Mouse (Mus musculus) heart, embryonic 10.5 days (tissue): ENCODE measurements around the gene Mccc1. TPM values are rescaled to one million over a fixed set of nuclear protein-coding genes. Genes with fewer than 3 reads are reported as not detected.

Experiments
- DNase-seq: peaks from one replicate; pipeline ENCODE4 v3.0.0-alpha.2; 2017; ENCODE audit warnings: low spot score
- H3K27ac ChIP-seq: fragments of 300-500 bp; sonication (generic); 2 replicates; pipeline ENCODE4 v1.5.1; 2016; ENCODE audit warnings: mild to moderate bottlenecking
- H3K27me3 ChIP-seq: fragments of 300-500 bp; sonication (generic); 2 replicates; pipeline ENCODE4 v1.6.1; 2016; ENCODE audit warnings: mild to moderate bottlenecking; ENCODE audit not compliant: poor library complexity, insufficient read depth, severe bottlenecking
- H3K36me3 ChIP-seq: fragments of 300-500 bp; sonication (generic); 2 replicates; pipeline ENCODE4 v1.6.1; 2016; ENCODE audit warnings: mild to moderate bottlenecking, moderate library complexity
- H3K4me1 ChIP-seq: fragments of 300-500 bp; sonication (generic); 2 replicates; pipeline ENCODE4 v1.6.1; 2016; ENCODE audit warnings: mild to moderate bottlenecking
- H3K4me3 ChIP-seq: fragments of 300-500 bp; sonication (generic); 2 replicates; pipeline ENCODE4 v1.5.1; 2016; ENCODE audit warnings: mild to moderate bottlenecking, moderate library complexity
- H3K9me3 ChIP-seq: fragments of 300-500 bp; sonication (generic); 2 replicates; pipeline ENCODE4 v1.6.1; 2016; ENCODE audit warnings: mild to moderate bottlenecking, moderate library complexity
- WGBS: fragments of 180-500 bp; shearing (Covaris S2); methylation state at CpG from one replicate; pipeline ENCODE4 v1.1.7; 2016; 5-methylcytosine and 5-hydroxymethylcytosine counted together
- polyA plus RNA-seq: library from polyadenylated mRNA; unstranded; fragments of >200 nt; fragmentation: Nextera tagmentation; extraction: Ambion mirVana; gene quantifications from 2 replicates; pipeline ENCODE4 v1.2.1, GENCODE M21; 2016

The Mccc1 gene
- polyA plus RNA-seq, 1 experiment from 2014 or later = 45.5 TPM

DNA sequence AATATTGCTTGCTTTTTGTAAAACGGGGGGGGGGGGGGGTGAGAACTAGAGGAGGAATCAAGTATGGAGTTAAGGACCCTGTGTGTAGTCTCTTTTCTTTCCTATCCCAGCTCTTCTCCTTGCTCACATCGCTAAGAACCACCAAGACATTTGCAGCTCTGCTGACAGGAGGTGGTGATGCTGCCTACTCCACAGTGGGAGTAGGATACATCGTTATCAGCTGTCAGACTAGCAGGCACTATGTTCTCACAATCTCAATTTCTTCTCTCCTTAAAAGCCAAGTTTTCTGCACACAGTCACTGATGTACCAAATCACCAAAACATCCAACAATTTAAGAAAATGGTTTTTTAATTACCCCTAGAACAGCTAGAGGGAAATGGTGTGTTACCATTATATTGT, 71.1 kb downstream of the Mccc1 start:
- H3K4me3 ChIP-seq = no peak overlapping the region
- peaks cover 30% of the 10 kb centered on the region for H3K4me1 ChIP-seq
- no peak for DNase-seq
- H3K9me3 ChIP-seq = no peaks in the 10 kb centered on the region
- WGBS = 22% methylated on average over 3 of the region's 3 CpGs
- H3K27me3 ChIP-seq = no peaks in the 10 kb centered on the region
- H3K27ac ChIP-seq = no peak overlapping the region
- H3K36me3 ChIP-seq = no peaks in the 10 kb centered on the region

DNA sequence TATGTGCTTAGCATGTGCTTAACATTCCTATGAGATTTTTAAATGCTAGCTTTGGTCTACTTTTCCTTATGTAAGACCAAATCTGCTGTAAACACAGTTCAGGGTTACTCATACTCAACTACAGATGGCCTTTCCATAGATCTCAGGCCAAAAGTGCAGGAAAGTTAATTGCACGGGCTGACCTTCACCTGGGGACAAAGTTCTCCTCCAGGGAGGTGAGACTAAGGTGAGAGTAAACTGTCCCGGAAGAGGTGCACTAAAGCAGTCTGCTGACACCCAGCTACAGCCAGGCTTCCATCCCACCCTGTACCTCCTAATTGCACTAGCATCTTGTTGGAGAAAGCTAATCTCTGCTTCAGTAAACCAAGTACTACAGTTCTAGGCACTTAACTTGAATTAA, 74.6 kb downstream of the Mccc1 start:
- no peaks in the 10 kb centered on the region for H3K27me3 ChIP-seq
- no peak overlapping the region for H3K4me3 ChIP-seq
- H3K9me3 ChIP-seq = no peaks in the 10 kb centered on the region
- DNase-seq = no peak
- 90% methylated on average over 2 of the region's 2 CpGs for WGBS
- peaks cover 42% of the 10 kb centered on the region for H3K4me1 ChIP-seq
- H3K27ac ChIP-seq = no peak overlapping the region
- no peaks in the 10 kb centered on the region for H3K36me3 ChIP-seq

DNA sequence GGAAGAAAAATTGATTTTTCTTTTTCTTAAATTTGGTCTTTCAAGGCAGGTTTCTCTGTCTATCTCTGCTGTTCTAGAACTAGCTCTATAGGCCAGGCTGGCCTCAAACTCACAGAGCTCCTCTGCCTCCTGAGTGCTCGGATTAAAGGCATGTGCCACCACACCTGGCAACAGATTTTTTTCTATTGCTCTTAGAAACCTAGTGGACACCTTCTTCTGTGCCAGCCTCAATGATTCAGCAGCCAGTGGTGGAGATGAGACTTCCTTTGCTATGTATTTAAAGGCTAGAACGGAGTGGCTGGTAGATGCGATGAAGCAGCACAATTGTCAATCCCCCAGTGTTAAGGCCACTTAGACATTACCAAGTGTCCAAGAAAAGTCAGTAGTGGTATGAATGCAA, 76.5 kb downstream of the Mccc1 start:
- Histone ChIP-seq H3K27ac (peak overlapping the region; percentile 37), H3K4me1 (peaks cover 29% of the 10 kb centered on the region), H3K36me3 (peaks cover 3% of the 10 kb centered on the region; the same call in 1 of the 2 replicates), H3K9me3 (no peaks in the 10 kb centered on the region), H3K4me3 (no peak overlapping the region), H3K27me3 (no peaks in the 10 kb centered on the region)
- DNase-seq = no peak
- WGBS = 73% methylated on average over 3 of the region's 3 CpGs

DNA sequence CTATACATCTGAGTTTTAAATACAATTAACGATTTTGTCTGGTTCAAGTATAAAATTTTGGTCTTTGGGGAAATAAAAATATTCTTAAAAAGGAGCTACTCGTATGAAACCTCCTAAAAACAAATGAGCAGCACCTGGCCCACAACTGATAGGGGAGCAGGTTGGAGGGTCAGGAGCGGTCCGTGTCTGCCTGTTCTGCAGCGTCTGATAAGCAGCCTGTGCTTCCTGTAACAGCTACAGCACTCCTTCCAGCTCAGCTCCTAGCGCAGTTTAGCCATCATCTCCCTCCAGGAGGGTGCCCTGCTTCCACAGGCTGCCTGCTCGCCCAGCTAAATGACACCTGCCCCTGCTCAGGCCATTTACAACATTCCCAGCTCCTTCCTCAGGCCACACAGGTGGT, 77.0 kb downstream of the Mccc1 start:
- Histone ChIP-seq H3K4me3 (no peak overlapping the region), H3K36me3 (peaks cover 3% of the 10 kb centered on the region; the same call in 1 of the 2 replicates), H3K4me1 (peaks cover 24% of the 10 kb centered on the region), H3K27ac (peak overlapping the region; percentile 37), H3K9me3 (no peaks in the 10 kb centered on the region), H3K27me3 (no peaks in the 10 kb centered on the region)
- DNase-seq = peak; percentile 87
- 25% methylated on average over 7 of the region's 7 CpGs for WGBS

DNA sequence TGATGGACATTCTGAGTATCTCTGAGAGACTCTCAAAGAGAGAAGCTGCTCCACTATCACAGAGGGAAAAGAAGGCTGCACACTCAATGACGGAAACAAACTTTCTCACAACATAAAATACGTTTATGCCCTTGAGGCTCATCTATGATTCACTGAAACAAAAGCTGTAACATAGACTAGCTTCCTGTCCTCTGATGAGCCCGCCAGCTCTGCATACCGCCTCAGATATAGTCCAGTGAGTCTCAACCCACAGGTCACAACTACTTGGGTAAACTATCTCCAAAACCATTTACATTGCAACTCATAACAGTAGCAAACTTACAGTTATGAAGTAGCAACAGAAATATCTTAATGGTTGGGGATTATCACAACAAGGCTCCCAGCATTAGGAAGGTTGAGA, 78.0 kb downstream of the Mccc1 start:
- DNase-seq = no peak
- no peak overlapping the region for H3K4me3 ChIP-seq
- no peak overlapping the region for H3K27ac ChIP-seq
- peaks cover 3% of the 10 kb centered on the region; the same call in 1 of the 2 replicates for H3K36me3 ChIP-seq
- no peaks in the 10 kb centered on the region for H3K27me3 ChIP-seq
- no peaks in the 10 kb centered on the region for H3K9me3 ChIP-seq
- WGBS = 82% methylated on average over 4 of the region's 4 CpGs
- peaks cover 32% of the 10 kb centered on the region for H3K4me1 ChIP-seq

DNA sequence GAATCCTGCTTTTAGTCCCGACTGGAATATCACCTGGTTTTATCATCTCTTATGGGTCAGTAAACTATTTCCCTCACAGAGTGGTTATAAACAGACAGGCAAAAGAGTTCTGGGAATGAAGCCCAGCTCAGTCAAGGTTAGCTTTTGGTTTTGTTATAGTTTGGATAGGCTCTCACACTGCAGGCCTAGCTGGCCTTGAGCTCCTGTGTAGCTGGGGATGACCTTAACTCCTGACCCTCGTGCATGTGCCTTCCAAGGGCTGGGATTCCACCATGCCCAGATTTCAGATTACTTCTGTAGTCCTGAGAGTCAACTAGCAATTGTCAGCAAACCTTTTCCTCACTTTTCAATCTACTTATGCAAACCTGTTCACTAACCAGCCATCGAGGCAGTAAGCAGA, 82.2 kb downstream of the Mccc1 start:
- peaks cover 29% of the 10 kb centered on the region for H3K4me1 ChIP-seq
- H3K36me3 ChIP-seq = peaks cover 32% of the 10 kb centered on the region
- H3K9me3 ChIP-seq = no peaks in the 10 kb centered on the region
- WGBS = 53% methylated on average over 3 of the region's 3 CpGs
- H3K4me3 ChIP-seq = no peak overlapping the region
- DNase-seq = no peak
- H3K27me3 ChIP-seq = no peaks in the 10 kb centered on the region
- H3K27ac ChIP-seq = peak overlapping the region; percentile 13; the same call in 1 of the 2 replicates

Other genes starting within 250 kb of the Mccc1 start
- 29.9 and 30.1 TPM in 2 replicates for gene Atp11b, start 246.6 kb downstream of the Mccc1 start, polyA plus RNA-seq
- gene Dcun1d1, start 63.2 kb downstream of the Mccc1 start, polyA plus RNA-seq = 80.2 and 89.6 TPM in 2 replicates
- 0.02 TPM in 1 of 2 replicates, not detected in the other for gene Ccdc144b, start 52.9 kb upstream of the Mccc1 start, polyA plus RNA-seq
- gene Acad9, start 65.3 kb upstream of the Mccc1 start, polyA plus RNA-seq = 73.4 and 90.6 TPM in 2 replicates
- 4.5 and 5.4 TPM in 2 replicates for gene D3Ertd254e, start 150.3 kb upstream of the Mccc1 start, polyA plus RNA-seq
- 0.10 TPM in 1 of 2 replicates, not detected in the other for gene Qrfpr, start 221.6 kb upstream of the Mccc1 start, polyA plus RNA-seq